Mouse (Mus musculus): Measurements from ENCODE around the gene Map2k4.

Map2k4 gene

GRCm38 (mm10) chr11:65704861-65705260 lies 83.2 kb downstream of the Map2k4 start:
- DNase-seq: no peak

- DNase-seq: peak in 1 of 2 experiments; percentile 25
Observed at GRCm38 (mm10) chr11:65678824-65679402, 109.2 kb downstream of the Map2k4 start.

GRCm38 (mm10) chr11:65667348-65667969 lies 120.6 kb downstream of the Map2k4 start:
- DNase-seq: no peak

- no peak for DNase-seq
Observed at GRCm38 (mm10) chr11:65664903-65665302, 123.2 kb downstream of the Map2k4 start.

- DNase-seq: no peak
Observed at GRCm38 (mm10) chr11:65661790-65662522, 126.1 kb downstream of the Map2k4 start.

GRCm38 (mm10) chr11:65653932-65654331 lies 134.2 kb downstream of the Map2k4 start:
- DNase-seq: no peak

- no peak for DNase-seq
Observed at GRCm38 (mm10) chr11:65651426-65651825, 136.7 kb downstream of the Map2k4 start.

- DNase-seq: no peak
Observed at GRCm38 (mm10) chr11:65649956-65650715, 138.0 kb downstream of the Map2k4 start.

GRCm38 (mm10) chr11:65649469-65649868 lies 138.6 kb downstream of the Map2k4 start:
- no peak for DNase-seq

- DNase-seq: no peak
Observed at GRCm38 (mm10) chr11:65646314-65646713, 141.8 kb downstream of the Map2k4 start.

- DNase-seq: no peak
Observed at GRCm38 (mm10) chr11:65644539-65644938, 143.6 kb downstream of the Map2k4 start.

GRCm38 (mm10) chr11:65640261-65640660 lies 147.8 kb downstream of the Map2k4 start:
- no peak for DNase-seq
